Mouse (Mus musculus) ES-Bruce4 (cell line): ENCODE data around the gene Cd209f. TPM values are rescaled to one million over a fixed set of nuclear protein-coding genes. Genes with fewer than 3 reads are reported as not detected.

ENCODE experiments used
- polyA plus RNA-seq: library from polyadenylated mRNA; stranded (reverse); fragments of >200 nt; gene quantifications from 2 replicates; pipeline ENCODE4 v1.2.4, GENCODE M21; 2011; ENCODE audit warnings: low read depth; ENCODE audit not compliant: missing spikeins, insufficient read depth, insufficient read length

Gene Cd209f
- polyA plus RNA-seq, 1 experiment, result not detected

Other genes with a start within 250 kb of the Cd209f start
- not detected in 2 replicates for gene Cd209d, start 227.3 kb downstream of the Cd209f start, polyA plus RNA-seq
- not detected in 2 replicates for gene Cd209b, start 179.0 kb downstream of the Cd209f start, polyA plus RNA-seq
- not detected in 2 replicates for gene Cd209c, start 151.1 kb downstream of the Cd209f start, polyA plus RNA-seq
- gene Cd209g, start 28.3 kb upstream of the Cd209f start, polyA plus RNA-seq, result not detected in 2 replicates
- gene Evi5l, start 60.7 kb upstream of the Cd209f start, polyA plus RNA-seq, result 4.1 and 5.7 TPM in 2 replicates
- gene Prr36, start 111.6 kb upstream of the Cd209f start, polyA plus RNA-seq, result 7.2 and 10.7 TPM in 2 replicates
- 1.0 and 1.4 TPM in 2 replicates for gene Lrrc8e, start 121.0 kb upstream of the Cd209f start, polyA plus RNA-seq
- 56.9 and 62.1 TPM in 2 replicates for gene Map2k7, start 132.9 kb upstream of the Cd209f start, polyA plus RNA-seq
- 0.33 and 1.2 TPM in 2 replicates for gene Gm49320, start 133.0 kb upstream of the Cd209f start, polyA plus RNA-seq
- 4.2 and 5.6 TPM in 2 replicates for gene Tgfbr3l, start 142.4 kb upstream of the Cd209f start, polyA plus RNA-seq
- gene Snapc2, start 147.2 kb upstream of the Cd209f start, polyA plus RNA-seq, result 26.8 and 29.0 TPM in 2 replicates
- 21.6 and 25.0 TPM in 2 replicates for gene Ctxn1, start 153.4 kb upstream of the Cd209f start, polyA plus RNA-seq
- 99.1 and 103 TPM in 2 replicates for gene Timm44, start 170.1 kb upstream of the Cd209f start, polyA plus RNA-seq
- 35.1 and 40.2 TPM in 2 replicates for gene Ccl25, start 219.4 kb upstream of the Cd209f start, polyA plus RNA-seq
- gene Elavl1, start 219.6 kb upstream of the Cd209f start, polyA plus RNA-seq, result 118 and 123 TPM in 2 replicates